20 mouse cellular contexts compared by ENCODE assay signal in genomic region chr9:100602130-100602529, GRCm38 (mm10).
"Had no signal": no experiment of that assay in that cellular context is flagged by ENCODE, and none has a peak within 500 bp of the region (broad histone marks: within the 10 kb centered on the region; RNA-seq: fewer than 3 reads in every experiment).

No protein-coding gene starts in this region.

- H3K4me3 ChIP-seq: limb, embryonic 13.5 days; liver, embryonic 13.5 days; midbrain, embryonic 12.5 days; midbrain, embryonic 15.5 days; neural tube, embryonic 12.5 days; neural tube, embryonic 15.5 days had no signal

- H3K27me3 ChIP-seq: limb, embryonic 13.5 days; midbrain, embryonic 12.5 days; midbrain, embryonic 15.5 days; neural tube, embryonic 12.5 days; neural tube, embryonic 15.5 days had no signal

- H3K9ac ChIP-seq: limb, embryonic 13.5 days; liver, embryonic 13.5 days; midbrain, embryonic 12.5 days; midbrain, embryonic 15.5 days; neural tube, embryonic 12.5 days; neural tube, embryonic 15.5 days had no signal

- ATAC-seq: intestine, embryonic 16.5 days; midbrain, embryonic 15.5 days had no signal

- H3K36me3 ChIP-seq: limb, embryonic 13.5 days; liver, embryonic 13.5 days; midbrain, embryonic 12.5 days; midbrain, embryonic 15.5 days; neural tube, embryonic 12.5 days; neural tube, embryonic 15.5 days had no signal

- DNase-seq: kidney, adult 18-20 months; kidney, adult 9 months; kidney, postnatal 14 days; kidney, postnatal 4 days; left cerebral cortex, postnatal 4 days; liver, embryonic 13.5 days; right cerebral cortex, adult 18-20 months; right cerebral cortex, postnatal 14 days; right cerebral cortex, postnatal 4 days; thymus, adult 2 months; thymus, postnatal 14 days; thymus, postnatal 4 days had no signal

- H3K9me3 ChIP-seq: limb, embryonic 13.5 days; liver, embryonic 13.5 days; midbrain, embryonic 12.5 days; midbrain, embryonic 15.5 days; neural tube, embryonic 12.5 days; neural tube, embryonic 15.5 days had no signal

- H3K4me1 ChIP-seq: liver, embryonic 13.5 days; neural tube, embryonic 12.5 days had no signal

- H3K4me2 ChIP-seq: limb, embryonic 13.5 days; liver, embryonic 13.5 days; midbrain, embryonic 12.5 days; midbrain, embryonic 15.5 days; neural tube, embryonic 12.5 days; neural tube, embryonic 15.5 days had no signal

- H3K27ac ChIP-seq: limb, embryonic 13.5 days; liver, embryonic 13.5 days; macrophage; midbrain, embryonic 12.5 days; midbrain, embryonic 15.5 days; neural tube, embryonic 12.5 days; neural tube, embryonic 15.5 days; stomach, postnatal 0 days had no signal
